Mouse (Mus musculus) olfactory bulb, adult 2 months (tissue): ENCODE measurements around the gene Lifr.

Experiments used
- CTCF ChIP-seq: fragments of 200-500 bp; IDR thresholded peaks from 2 replicates; pipeline ENCODE4 v1.5.1; 2012; ENCODE audit warnings: low read depth, mild to moderate bottlenecking, low read length, moderate library complexity; ENCODE audit not compliant: insufficient read depth
- POLR2A ChIP-seq: fragments of 200-500 bp; IDR thresholded peaks from 2 replicates; pipeline ENCODE4 v1.6.1; 2012; ENCODE audit warnings: mild to moderate bottlenecking, low read depth, low read length, moderate library complexity; ENCODE audit not compliant: insufficient read depth

DNA sequence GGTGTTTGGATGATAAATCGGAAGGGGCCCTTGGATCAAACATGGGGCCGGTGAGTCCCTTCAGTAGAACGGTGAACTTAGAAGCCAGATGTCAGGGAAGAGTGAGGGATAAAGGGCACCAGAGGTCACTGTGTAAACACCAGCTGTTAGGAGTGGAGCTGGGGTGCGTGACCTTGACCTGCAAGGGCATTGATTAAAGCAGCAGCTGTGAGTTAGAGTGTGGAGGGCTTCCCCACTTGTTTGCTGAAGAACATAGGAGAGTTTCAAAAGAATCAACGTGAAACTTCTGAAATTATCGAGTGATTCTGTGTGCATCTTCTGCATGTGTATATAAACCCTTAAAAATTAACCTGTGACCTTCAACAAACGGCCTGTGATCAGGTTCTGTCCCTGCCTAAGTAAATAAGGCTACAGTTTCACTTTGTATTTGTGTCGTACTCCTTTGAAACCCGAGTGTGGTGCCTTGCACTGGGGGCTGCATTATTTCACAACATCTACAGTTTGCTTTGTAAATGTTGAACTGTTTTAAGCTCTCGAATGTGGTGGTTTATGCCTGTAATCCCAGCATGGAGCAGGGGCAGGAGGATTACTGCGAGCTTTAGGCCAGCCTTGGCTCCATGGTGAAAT lies 77.6 kb downstream of the Lifr start:
- TF ChIP-seq CTCF (no peak), POLR2A (no peak)
